Mouse (Mus musculus): ENCODE data around the gene Adgrb3.

GRCm38 (mm10) chr1:25543915-25544314, 285.6 kb downstream of the Adgrb3 start:
- no peak for TF ChIP-seq CTCF (conservative IDR thresholded peaks at IDR 0.05; ENCODE audit: insufficient read depth, insufficient read length, low read depth, low read length)
- TF ChIP-seq POLR2A (IDR thresholded peaks at IDR 0.05; ENCODE audit: low read depth, low read length), result no peak

All from kidney, adult 2 months (tissue).